Mouse (Mus musculus): ENCODE results near the gene Gucy1b1.

Gucy1b1 gene

DNA sequence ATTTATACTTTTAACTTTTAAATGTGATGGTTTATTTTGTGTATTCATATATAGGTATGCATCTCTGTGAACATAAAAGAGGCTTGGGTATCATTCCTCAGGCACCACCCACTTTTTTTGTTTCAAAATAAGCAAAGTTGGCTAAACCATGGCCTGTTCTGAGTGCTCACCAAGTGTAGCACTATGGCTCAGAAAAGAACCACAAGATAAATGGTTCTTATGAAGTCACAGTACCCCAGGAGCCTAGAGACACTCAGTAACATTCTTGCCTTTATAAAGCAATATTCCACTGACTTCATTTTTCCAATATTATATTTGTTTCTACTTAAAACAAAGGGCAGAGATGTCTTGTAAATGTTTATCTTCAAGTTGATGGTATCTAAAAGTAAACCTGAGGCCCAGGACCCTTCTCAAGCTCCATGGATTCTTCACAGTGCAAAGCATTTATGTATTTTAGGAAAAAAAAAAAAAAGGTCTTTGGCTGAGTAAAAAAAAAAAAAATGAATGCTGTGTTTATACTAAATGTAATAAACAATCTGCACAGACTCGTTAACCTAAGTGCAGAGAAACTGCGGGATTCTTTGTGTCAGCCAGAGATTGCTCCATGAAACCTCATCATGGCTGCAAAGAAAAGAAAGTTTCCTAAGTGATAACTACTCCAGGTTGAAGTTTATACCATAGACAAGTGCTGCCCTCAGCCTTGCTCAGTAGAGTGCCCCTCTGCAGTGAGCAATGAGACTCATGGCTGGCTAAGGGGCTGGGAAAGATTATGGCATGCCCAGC lies 38.0 kb downstream of the Gucy1b1 start:
- no peak for DNase-seq (ENCODE audit: low spot score)

DNA sequence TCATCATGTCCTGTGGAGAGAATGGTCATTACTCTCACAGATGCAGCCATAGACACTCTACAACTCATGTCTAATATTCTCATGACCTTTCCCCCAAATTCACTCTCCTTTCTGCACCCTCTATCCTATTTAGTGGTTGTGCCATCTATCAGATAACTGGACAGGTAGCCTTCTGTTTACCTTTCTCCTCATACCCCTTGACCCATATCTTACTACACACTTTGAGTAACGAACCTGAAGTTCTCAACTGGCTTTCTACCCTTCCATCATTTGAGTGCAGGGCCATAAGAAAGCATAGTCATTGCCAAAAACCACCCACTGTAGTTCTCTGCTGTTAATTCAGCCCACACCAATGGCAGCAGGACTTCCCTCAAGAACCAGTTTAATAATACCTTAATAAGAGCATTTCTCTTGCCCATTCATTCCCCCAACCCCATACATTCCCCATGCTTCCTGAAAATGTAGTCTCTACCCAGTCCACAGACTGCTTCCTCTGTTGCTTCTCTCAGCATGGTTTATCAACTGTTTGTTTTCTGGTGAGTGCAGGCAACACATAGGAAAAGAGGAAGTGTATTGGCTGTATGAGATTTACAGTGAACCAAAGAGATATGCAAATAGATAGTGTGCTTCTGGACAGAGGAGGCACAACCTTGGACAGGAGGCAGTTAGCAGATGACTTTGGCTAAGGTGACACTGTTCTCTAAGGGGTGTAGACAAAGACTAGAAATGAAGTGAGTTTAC lies 44.3 kb downstream of the Gucy1b1 start:
- no peak for DNase-seq (ENCODE audit: low spot score)

DNA sequence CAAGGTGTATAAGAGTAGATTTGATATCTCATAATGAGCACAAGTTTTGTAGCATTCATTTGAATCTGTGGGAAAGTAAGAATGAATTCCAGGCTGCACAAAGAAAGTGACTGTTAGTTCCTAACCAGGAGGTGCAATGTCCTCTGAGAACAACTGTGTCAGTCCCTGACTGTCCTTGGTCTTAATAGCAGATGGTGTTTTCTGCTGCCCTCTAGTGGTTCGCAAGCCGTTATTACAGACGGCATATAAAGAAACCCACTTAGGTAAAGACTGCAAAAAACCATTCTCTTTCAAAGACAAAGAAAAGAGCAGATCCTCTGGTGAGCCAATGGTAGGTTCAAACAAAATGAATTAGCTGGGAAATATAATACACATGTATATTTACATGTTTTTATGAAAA lies 45.3 kb downstream of the Gucy1b1 start:
- DNase-seq (ENCODE audit: low spot score), result peak; percentile 68

DNA sequence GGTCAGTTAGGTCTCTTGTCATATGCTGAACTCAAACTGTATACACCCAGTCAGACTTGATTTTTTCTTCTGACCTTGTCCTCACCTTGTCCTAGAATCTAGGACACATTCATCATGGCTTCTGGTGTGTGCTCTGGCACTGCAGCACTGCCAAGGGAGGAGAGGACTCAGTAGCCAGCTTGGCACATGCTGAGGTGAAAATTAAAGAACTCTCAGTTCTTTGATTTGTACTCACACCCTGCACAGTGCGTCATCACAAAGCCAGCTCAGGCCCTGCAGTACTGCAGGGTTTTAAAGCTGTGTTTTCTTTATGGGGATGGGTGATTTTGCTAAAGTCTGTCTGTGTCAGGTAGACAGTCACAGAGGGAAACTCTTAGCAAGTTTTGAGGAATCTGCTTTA lies 47.2 kb downstream of the Gucy1b1 start:
- no peak for DNase-seq (ENCODE audit: low spot score)

DNA sequence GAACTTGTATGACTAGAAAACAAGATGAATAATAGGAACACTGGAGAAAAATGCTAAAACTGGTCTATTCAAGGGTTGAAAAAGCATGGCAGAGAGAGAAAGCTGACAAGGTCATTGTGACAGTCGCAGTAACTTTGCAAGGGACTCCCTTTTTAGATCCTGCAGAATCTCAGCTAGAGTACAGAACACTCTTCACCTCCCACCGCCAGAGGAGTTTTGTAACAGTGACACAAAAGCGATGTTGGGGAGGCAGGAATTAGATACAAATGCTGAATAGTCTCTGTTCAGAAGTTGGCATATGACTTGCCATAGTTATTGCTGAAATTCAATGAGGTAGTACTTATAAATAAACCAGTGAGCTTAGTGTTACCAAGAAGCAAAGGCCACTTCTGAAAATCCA lies 51.4 kb downstream of the Gucy1b1 start:
- DNase-seq (ENCODE audit: low spot score), result no peak

DNA sequence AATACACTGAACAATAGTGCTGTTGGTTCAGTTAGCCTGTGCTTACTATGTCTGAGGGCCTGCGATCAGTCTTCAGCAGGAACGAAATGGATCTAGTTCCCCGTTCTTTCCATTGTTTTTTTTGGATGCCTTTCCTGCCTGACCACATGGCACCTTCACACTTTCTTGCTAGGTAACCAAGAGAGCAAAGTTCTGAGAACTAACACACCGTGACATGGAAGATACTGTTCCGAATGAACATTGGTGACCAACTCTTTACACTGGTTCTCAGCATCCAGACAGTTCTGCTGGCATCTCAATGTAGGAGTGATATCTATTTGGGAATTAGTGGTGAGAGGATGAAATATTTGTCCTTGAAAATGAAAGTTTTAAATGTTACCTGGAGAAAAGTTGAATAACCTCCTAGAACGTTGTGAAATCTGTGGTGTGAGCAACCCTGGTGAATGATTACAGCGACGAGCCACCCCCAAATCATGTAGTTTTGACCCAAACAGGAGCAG lies 52.0 kb downstream of the Gucy1b1 start:
- DNase-seq (ENCODE audit: low spot score), result no peak

DNA sequence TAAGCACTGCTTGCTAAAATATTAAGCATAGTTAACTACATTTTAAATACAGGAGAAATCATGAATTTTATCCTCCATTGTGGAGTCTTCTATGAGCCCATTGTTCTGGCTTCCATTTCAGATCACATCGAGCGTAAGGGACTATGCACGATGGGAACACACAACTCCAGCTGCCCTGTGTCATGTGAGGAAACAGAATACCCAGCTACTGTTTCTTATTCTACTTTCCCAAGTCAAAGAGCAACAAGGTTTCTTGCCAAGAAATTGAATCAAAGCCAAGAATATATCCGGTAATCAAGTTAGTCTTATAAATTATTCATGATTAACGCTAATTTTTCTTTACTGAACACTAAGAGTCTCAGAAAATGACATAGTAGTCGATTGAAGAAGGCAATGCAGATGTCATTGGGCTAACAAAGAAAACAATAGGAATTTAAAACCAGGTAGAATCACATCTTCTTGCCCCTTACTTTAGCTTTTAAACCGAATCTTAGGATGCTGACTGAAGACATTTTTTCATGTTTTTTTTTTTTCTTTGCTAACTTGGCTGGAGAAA lies 60.3 kb downstream of the Gucy1b1 start:
- no peak for DNase-seq (ENCODE audit: low spot score)

DNA sequence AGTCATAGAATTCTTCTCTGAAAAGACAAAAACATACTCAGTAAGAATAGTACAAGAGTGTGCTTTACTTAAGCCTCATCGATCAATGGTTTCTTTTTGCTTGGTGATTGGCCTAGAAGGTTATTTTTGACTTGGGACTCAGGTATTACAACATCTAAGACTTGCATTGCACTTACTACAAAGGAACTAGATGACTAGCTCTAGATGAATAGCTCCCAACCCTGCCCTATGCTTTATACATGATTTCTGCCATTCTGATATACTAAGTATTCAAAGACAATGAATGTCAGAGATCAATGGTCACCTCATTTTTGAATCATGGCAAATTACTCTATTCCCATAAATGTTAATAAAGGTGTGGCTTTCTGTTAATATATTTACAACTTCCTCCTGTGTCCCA lies 67.5 kb downstream of the Gucy1b1 start:
- DNase-seq (ENCODE audit: low spot score), result no peak

DNA sequence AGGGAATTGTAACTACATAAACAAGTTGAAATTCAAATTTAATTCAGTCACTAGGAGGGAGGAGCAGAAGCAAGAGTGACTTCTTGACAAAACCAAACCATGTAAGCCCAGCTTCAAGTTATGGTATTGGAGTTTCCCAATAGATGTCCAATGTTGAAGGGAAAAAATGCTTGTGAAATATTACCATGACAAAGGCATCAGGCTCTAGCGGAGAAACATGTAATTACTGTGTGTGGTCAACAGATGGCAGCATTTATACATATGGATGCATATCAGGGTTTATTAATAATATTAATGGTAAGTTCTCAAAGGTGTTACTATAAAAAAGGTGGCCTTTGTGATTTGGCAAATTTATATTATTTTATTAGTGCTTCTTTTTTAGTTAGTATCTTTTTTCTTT lies 78.5 kb downstream of the Gucy1b1 start:
- peak; percentile 72 for DNase-seq (ENCODE audit: low spot score)

DNA sequence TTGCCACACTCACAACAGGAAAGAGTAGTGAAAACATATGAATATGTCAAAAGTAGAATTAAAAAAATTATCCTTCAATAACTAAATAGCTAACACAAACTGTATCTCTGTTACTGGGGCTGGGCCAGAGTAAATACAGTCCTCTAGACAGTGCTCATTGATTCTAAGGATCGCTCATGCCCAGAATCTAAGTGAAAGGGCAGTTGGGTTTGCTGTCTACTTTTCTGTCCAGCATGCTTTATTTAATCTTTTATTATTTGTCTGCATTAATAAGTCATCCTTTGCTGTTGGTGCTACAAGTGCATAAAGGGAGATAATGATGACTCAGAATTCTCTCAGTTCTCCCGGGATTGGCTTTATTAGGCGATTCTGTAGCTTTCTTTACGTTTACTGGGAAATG lies 79.1 kb downstream of the Gucy1b1 start:
- no peak for DNase-seq (ENCODE audit: low spot score)

DNA sequence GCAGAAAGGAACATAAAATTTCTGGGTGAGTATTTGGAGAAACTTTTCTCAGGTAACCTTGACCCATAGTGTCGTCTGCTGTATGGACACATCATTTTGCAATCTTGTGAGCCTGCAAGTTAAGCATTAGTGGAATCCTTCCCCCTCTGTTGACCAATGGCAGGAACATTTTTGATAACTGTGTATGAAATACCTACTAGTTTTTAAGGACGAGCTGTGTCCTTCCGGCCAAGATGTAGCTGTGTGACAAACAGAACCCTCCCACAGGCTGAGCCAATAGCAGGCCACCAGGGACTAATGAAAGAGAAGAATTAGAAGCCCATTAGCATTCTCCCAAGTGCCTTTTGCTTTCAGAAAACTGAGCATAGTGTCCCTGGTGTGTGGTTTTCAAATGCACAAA lies 84.0 kb downstream of the Gucy1b1 start:
- no peak for DNase-seq (ENCODE audit: low spot score)

DNA sequence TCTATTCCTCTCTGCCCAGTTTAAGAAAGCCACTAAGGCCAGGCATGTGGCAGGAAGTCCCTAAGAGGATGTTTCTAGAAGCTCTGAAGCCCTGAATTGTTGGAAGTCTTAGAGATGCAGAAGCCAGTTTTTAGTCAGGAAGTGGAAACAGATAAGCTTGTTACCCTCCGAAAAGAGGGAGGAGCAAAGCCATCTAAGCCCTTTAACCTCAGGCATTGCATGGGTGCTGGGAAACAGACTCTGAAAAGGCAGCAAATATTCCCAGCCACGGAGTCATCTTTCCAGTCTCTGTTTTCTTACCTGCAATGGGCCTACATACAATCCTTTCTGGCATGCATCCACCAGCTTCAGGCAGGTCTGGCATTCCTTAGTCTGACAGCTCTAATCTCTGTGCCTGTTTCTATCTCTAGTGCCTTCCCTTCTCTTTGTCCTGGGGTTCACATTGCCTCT lies 84.8 kb downstream of the Gucy1b1 start:
- DNase-seq (ENCODE audit: low spot score), result peak; percentile 7

DNA sequence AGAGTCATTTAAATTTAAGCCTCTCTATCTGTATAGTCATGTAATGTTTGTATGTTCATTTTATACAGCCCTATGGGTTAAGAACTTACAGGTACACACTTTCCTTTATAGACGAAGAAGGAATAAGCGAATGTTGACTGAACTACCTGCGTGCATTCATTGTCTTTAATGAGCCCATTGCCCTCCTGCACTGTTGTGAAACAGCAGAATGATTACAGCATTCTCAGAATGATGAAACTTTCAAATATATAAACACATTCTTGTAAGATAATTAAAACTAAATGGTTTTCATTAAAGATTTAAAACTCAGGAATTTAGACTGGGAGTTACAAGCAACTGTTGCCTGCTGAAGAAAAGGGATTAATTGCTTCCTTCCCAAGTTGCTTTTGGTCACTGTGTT lies 86.9 kb downstream of the Gucy1b1 start:
- no peak for DNase-seq (ENCODE audit: low spot score)

DNA sequence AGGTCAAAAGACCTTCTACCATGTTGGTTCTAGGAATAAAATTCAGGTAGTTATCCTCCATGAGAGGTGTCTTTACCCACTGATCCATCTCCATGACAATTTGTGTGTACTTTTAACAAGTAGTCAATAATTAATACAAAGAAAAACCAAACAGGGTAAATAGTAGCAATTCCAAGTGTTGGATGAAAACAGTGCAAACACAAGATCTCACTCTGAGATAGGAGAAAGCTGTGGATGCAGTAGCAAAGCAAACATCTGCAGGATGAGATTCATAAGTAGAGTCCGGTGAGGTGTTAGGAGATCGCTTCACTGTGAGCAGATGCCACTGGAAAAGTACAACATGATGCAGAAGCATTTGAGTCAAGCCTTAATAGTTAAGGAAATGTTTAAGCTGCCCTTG lies 88.4 kb downstream of the Gucy1b1 start:
- DNase-seq (ENCODE audit: low spot score), result no peak

DNA sequence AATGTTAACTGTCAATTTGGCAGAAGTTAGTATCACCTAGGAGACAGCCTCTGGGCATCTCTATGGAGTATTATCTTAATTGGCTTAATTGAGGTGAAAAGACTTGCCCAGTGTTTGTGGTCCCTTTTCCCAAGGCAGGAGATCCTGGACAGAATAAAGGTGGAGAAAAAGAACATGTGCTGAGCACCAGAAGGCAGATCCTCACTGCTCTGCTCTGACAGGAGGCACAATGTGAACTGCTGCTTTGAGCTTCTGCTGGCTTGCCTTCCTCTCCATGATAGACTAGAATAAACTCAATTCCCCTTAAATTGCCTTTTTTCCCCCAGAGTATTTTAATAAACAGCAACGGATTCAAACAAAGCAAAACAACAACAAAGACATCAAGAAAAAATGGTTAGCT lies 89.4 kb downstream of the Gucy1b1 start:
- DNase-seq (ENCODE audit: low spot score), result no peak

DNA sequence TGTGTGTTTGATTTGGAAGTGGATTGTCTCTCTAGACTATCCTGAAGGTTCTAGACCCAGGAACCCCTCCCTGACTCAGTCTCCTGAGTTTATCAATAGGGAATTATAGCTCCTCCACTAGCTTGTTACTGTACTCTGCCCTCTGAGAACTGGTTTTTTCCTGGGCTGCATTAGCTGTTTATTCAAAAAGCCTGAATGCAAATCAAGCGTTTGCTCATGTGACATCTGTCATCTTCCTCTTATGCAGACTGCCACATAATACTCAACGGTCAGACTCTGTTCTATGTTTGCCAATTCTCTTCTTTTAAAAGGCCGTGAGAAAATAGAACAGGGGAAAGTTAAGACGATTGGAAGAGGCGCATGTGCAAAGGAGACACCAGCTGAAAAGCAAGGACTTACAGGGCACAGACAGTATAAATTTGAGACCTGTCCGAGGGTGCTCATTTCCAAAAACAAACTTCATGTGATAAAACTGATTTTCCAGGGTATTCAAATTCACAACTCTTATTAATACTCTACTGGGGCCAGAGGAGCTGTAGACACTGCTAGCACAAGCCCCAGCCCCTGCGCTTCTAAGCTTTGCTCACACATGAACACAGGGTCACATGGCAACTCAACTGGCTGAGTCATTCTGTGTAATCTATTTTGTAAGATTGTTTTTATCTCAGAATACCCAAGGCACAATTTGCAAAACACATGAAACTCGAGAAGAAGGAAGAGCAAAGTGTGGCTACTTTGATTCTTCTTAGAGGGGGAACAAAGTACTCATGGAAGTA lies 91.2 kb downstream of the Gucy1b1 start:
- DNase-seq (ENCODE audit: low spot score), result no peak

All from embryo, embryonic 10.5 days (tissue).